Mouse (Mus musculus) heart, adult 2 months (tissue): ENCODE data around the gene Cwc25. TPM values are rescaled to one million over a fixed set of nuclear protein-coding genes. Genes with fewer than 3 reads are reported as not detected.

Experiments used
- DNase-seq, 2 experiments: peaks; one replicate each; pipeline ENCODE4 v3.0.0; 2021
- H3K27ac ChIP-seq: fragments of 200-600 bp; 2 replicates; pipeline ENCODE4 v1.8.1; 2022
- H3K27me3 ChIP-seq: fragments of 200-500 bp; 2 replicates; pipeline ENCODE4 v1.6.1; 2012; ENCODE audit warnings: mild to moderate bottlenecking, low read length, inconsistent platforms, mixed read lengths; ENCODE audit not compliant: control insufficient read depth, insufficient read depth
- H3K36me3 ChIP-seq: fragments of 200-500 bp; 2 replicates; pipeline ENCODE4 v1.6.1; 2012; ENCODE audit warnings: low read length, inconsistent platforms; ENCODE audit not compliant: control insufficient read depth, insufficient read depth
- H3K4me1 ChIP-seq: fragments of 200-500 bp; 2 replicates; pipeline ENCODE4 v1.6.1; 2011; ENCODE audit warnings: low read length; ENCODE audit not compliant: control insufficient read depth, insufficient read depth
- H3K4me3 ChIP-seq: fragments of 200-600 bp; 2 replicates; pipeline ENCODE4 v1.8.1; 2022
- H3K79me2 ChIP-seq: fragments of 200-500 bp; replicated peaks from 2 replicates; pipeline ENCODE4 v1.6.1; 2012; ENCODE audit warnings: mild to moderate bottlenecking, inconsistent platforms, low read length, moderate library complexity, mixed read lengths; ENCODE audit not compliant: control insufficient read depth, insufficient read depth
- H3K9ac ChIP-seq: fragments of 200-500 bp; 2 replicates; pipeline ENCODE4 v1.6.1; 2012; ENCODE audit warnings: low read depth, mild to moderate bottlenecking, control low read depth, inconsistent platforms, low read length, mixed read lengths
- CTCF ChIP-seq: fragments of 200-600 bp; IDR thresholded peaks from 2 replicates; pipeline ENCODE4 v1.8.1; 2022; ENCODE audit warnings: antibody characterized with exemption, mild to moderate bottlenecking, moderate library complexity
- EP300 ChIP-seq: fragments of 200-500 bp; IDR thresholded peaks from 2 replicates; pipeline ENCODE4 v1.6.1; 2011; ENCODE audit warnings: low read depth, low read length, control low read depth; ENCODE audit not compliant: insufficient read depth
- POLR2A ChIP-seq: fragments of 200-500 bp; IDR thresholded peaks from 2 replicates; pipeline ENCODE4 v1.6.1; 2011; ENCODE audit warnings: mild to moderate bottlenecking, low read depth, low read length, control low read depth; ENCODE audit not compliant: insufficient read depth
- WGBS: fragments of 180-500 bp; shearing (Covaris S2); methylation state at CpG from one replicate; pipeline ENCODE4 v1.1.7; 2018; 5-methylcytosine and 5-hydroxymethylcytosine counted together
- intact Hi-C: fragments of 180-260 bp; cut with DNase I; formaldehyde crosslinking; loops from one replicate; pipeline ENCODE4 v1.15.1; 2025
- polyA plus RNA-seq: library from polyadenylated mRNA; depleted of rRNA; stranded (reverse); fragments of >200 nt; gene quantifications from 2 replicates; pipeline ENCODE4 v1.2.3, GENCODE M21; 2012
- total RNA-seq, 2 experiments: library from RNA; stranded (reverse); gene quantifications; 2 replicates each; pipeline ENCODE4 v1.2.3; 2021

The Cwc25 gene
- total and polyA plus RNA-seq, 3 experiments = 6.0 to 7.9 (median 7.6) TPM

GRCm38 (mm10) chr11:97808093-97808492 is 41.7 kb upstream of the Cwc25 start:
- Histone ChIP-seq H3K36me3 (peaks cover 32% of the 10 kb centered on the region), H3K9ac (no peak overlapping the region), H3K4me3 (no peak overlapping the region; the same call in 1 of the 2 replicates), H3K79me2 (peaks cover 2% of the 10 kb centered on the region), H3K27ac (peak overlapping the region; percentile 70), H3K27me3 (no peaks in the 10 kb centered on the region), H3K4me1 (peaks cover 61% of the 10 kb centered on the region)
- 37% methylated on average over 2 of the region's 2 CpGs for WGBS
- TF ChIP-seq EP300 (peak; percentile 68; the same call in 1 of the 2 replicates), POLR2A (no peak), CTCF (no peak)
- peak; percentile 62 to 73 for DNase-seq
- intact Hi-C loops = no loop called here

DNA sequence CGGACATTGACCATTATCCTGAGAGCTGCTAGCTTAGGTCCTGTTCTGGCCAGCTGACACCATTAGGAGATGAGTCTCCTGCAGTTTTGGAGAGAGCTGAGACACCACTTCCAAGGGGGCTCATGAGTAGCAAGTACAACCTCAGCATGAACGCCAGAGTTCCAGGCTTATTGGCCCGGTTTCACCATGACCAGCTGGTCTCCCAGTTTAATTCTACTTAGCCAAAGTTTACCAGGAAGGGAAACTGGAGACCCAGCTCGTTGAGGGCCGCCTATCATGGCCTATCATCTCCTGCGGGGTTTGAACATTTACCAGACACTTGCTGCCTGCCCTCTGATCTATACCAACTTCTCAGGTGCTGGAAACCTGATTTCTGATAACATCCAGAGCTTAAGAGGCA is 41.3 kb upstream of the Cwc25 start:
- Histone ChIP-seq H3K27me3 (no peaks in the 10 kb centered on the region), H3K27ac (peak overlapping the region; percentile 70), H3K79me2 (peaks cover 2% of the 10 kb centered on the region), H3K36me3 (peaks cover 33% of the 10 kb centered on the region), H3K9ac (no peak overlapping the region), H3K4me1 (peaks cover 59% of the 10 kb centered on the region), H3K4me3 (no peak overlapping the region)
- no peak for TF ChIP-seq CTCF
- no peak for TF ChIP-seq EP300
- no peak for TF ChIP-seq POLR2A
- intact Hi-C loops = loop anchor here (2.0 kb wide), 1 partner anchor 13 kb away; no protein-coding TSS in a partner anchor
- DNase-seq = peak in 1 of 2 experiments; percentile 70
- 30% methylated on average over 6 of the region's 6 CpGs for WGBS

- H3K4me1 ChIP-seq = peaks cover 61% of the 10 kb centered on the region
- peak overlapping the region; percentile 79 for H3K27ac ChIP-seq
- no peak overlapping the region for H3K4me3 ChIP-seq
- no peaks in the 10 kb centered on the region for H3K27me3 ChIP-seq
- H3K79me2 ChIP-seq = peaks cover 2% of the 10 kb centered on the region; the same call in 1 of the 2 replicates
- 55% methylated on average over 7 of the region's 7 CpGs for WGBS
- intact Hi-C loops = loop anchor here (2.0 kb wide), 1 partner anchor 14 kb away; no protein-coding TSS in a partner anchor
- DNase-seq = peak in 1 of 2 experiments; percentile 24
- H3K36me3 ChIP-seq = peaks cover 33% of the 10 kb centered on the region
- no peak overlapping the region for H3K9ac ChIP-seq
- TF ChIP-seq EP300 = no peak
- TF ChIP-seq CTCF = no peak
- TF ChIP-seq POLR2A = no peak
Observed at GRCm38 (mm10) chr11:97806613-97806964, 40.2 kb upstream of the Cwc25 start.

GRCm38 (mm10) chr11:97805662-97806612 is 39.6 kb upstream of the Cwc25 start:
- Histone ChIP-seq H3K27me3 (no peaks in the 10 kb centered on the region), H3K4me1 (peaks cover 60% of the 10 kb centered on the region), H3K27ac (peak overlapping the region; percentile 79), H3K79me2 (peaks cover 2% of the 10 kb centered on the region; the same call in 1 of the 2 replicates), H3K9ac (0 out of 2 replicates have a peak overlapping the region, but pooled peaks have one; percentile 3), H3K4me3 (peak overlapping the region; percentile 27), H3K36me3 (peaks cover 33% of the 10 kb centered on the region)
- no peak for TF ChIP-seq CTCF
- 0 out of 2 replicates have a peak, but pooled peaks have one; percentile 61 for TF ChIP-seq EP300
- TF ChIP-seq POLR2A = no peak
- DNase-seq = peak; percentile 58 to 65
- WGBS = 31% methylated on average over 15 of the region's 15 CpGs
- intact Hi-C loops = loop anchor here (2.0 kb wide), 1 partner anchor 15 kb away; no protein-coding TSS in a partner anchor

DNA sequence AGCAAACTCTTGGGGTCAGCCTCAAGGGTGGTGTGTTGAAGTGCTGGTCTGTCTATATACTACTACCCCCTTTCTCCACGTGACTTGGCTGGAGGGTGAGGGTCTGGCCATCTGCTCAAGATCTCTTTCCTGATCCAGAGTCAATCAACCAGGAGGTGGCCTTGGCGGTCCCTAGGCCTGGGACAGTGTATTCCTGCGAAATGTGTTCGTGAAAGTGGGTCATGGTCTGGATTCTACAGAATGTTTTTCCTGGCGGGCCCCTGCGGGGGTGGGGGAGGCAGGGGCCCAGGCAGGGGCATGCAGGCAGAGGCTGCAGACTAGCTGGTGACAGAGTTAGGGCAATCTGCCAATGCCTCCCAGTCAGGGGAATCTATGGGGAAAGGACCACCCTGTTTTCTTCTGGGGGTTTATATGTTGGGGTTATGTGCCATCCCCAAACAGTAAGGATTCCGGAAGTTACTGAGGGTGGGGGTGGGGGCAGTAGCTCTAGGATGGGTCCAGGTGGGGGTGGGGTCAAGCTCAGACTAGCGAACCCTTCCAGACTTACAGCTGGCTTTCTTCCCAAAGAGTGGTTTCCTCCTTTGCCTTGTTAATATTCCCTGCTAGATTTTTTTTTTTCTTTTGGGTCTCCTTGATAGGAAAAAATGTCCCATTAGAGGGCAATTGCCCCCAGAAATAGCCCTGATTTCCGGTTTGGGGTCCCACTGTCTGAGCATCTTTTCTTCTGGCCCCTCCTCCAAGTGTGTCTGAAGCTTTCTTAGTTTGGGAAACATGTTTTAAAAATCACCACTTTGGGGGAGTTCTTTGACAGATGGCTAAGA is 38.7 kb upstream of the Cwc25 start:
- Histone ChIP-seq H3K27me3 (no peaks in the 10 kb centered on the region), H3K9ac (peak overlapping the region; percentile 39), H3K4me3 (no peak overlapping the region), H3K79me2 (no peaks in the 10 kb centered on the region), H3K27ac (peak overlapping the region; percentile 79), H3K36me3 (peaks cover 31% of the 10 kb centered on the region), H3K4me1 (peaks cover 55% of the 10 kb centered on the region)
- TF ChIP-seq CTCF = no peak
- intact Hi-C loops = no loop called here
- peak; percentile 47 to 50 for DNase-seq
- WGBS = 12% methylated on average over 9 of the region's 9 CpGs
